Mouse (Mus musculus) A20 (cell line): ENCODE data around the gene Gypa.
A peak's percentile ranks its signal among the peaks of the same experiment; 100 is the strongest.

Experiments used
- DNase-seq: peaks from one replicate; pipeline ENCODE4 v3.0.0-alpha.2; 2011; ENCODE audit warnings: low read depth, low spot score

Gypa gene

DNA sequence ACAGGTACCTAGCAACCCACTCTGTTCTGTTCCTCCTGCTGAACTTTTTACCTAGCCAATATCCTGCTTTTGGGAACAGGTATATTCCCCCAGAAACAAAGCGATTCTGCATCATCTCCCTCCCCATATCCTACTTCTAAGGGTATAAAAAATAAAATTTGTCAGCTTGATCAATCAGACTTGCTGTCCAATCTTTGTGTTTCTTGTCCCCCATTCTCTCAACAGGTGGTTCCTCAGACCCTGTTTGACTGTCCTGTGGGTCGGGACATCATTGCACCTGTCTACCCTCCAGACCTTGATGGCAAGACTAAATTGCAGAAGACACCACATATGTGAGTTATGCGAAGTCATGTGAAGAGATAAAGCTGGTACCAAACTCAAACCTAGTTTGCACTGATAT lies 48.3 kb downstream of the Gypa start:
- peak; percentile 23 for DNase-seq

DNA sequence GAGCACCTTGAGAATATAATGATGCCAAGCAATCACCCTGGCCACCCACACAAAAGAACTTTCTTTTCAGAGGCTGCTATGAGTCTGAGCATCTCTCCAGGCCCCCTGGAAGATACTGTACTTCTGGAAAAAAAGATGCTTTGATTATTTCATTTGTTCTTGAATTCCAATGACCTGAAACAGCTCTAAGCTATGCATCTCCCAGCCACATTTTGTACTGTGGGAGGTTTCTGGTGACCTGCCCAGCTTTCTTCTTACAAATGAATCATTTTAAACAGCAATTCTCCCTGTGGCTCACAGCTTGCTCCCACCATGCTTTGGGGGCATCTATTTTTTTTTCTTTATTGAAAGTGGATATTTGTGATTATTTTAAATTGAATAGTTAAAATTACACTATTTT lies 56.9 kb downstream of the Gypa start:
- no peak for DNase-seq

DNA sequence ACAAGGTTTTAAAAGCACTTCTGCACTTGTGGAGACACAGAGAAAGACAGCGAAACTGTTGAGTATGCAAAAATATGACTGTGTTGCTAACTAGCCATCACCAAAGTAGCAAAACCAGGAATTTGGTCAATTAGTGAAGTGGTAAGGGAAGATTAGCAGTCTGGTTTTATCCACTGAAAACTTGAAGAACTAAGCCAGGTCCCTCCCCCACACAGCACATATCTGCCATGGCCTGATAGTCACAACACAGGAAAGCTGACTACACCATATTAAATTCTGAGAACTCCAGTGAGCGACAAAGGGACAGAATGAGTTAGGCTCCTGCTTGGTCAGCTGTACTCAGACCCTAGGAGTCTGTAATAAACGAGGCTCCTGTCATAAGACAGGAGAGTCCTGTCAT lies 57.7 kb downstream of the Gypa start:
- no peak for DNase-seq

DNA sequence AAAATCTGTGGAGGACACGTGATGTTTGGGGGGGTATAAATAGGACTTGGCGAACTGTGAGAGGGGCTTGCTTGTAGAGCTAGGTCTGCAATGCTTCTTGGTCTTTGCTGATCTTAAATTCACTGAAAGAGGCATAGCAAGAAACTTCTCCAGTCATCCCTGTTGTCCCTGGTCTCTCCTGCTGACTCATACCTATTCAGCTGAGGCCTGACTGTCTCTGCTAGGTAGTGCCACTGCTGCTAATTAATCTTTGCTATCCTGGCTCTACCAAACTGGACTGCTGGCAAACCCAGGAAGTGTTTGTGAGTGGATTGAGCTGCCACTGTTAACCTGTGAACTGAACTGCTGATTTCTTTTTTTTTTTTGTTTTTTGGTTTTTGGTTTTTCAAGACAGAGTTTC lies 61.4 kb downstream of the Gypa start:
- no peak for DNase-seq
